Mouse (Mus musculus): ENCODE data around the gene Rpusd2. TPM values are rescaled to one million over a fixed set of nuclear protein-coding genes. Genes with fewer than 3 reads are reported as not detected.
A peak's percentile ranks its signal among the peaks of the same experiment; 100 is the strongest.

Gene Rpusd2
- polyA plus RNA-seq, 1 experiment from 2014 or later, result 6.6 TPM

GRCm38 (mm10) chr2:119024536-119025238 is 9.9 kb upstream of the Rpusd2 start:
- Histone ChIP-seq H3K9ac (ENCODE audit: low read depth, low read length) (no peak overlapping the region), H3K36me3 (ENCODE audit: control insufficient read depth, insufficient read depth, low read length) (0 out of 2 replicates have a peak, but pooled peaks cover 2% of the 10 kb centered on the region), H3K27ac (ENCODE audit: low read depth, low read length) (no peak overlapping the region), H3K4me1 (replicated peaks; ENCODE audit: control insufficient read depth, insufficient read depth, low read length) (no peaks in the 10 kb centered on the region), H3K4me2 (replicated peaks; ENCODE audit: low read depth, low read length) (no peak overlapping the region), H3K27me3 (ENCODE audit: control insufficient read depth, insufficient read depth, low read length) (no peaks in the 10 kb centered on the region), H3K4me3 (ENCODE audit: low read depth, low read length) (no peak overlapping the region), H3K9me3 (ENCODE audit: control insufficient read depth, low read length) (no peaks in the 10 kb centered on the region)
- 74% methylated on average over 9 of the region's 9 CpGs for WGBS
- ATAC-seq (ENCODE audit: low FRiP score) (no peak), DNase-seq (ENCODE audit: low spot score) (no peak)

- Histone ChIP-seq H3K9me3 (ENCODE audit: control insufficient read depth, low read length) (no peaks in the 10 kb centered on the region), H3K4me1 (replicated peaks; ENCODE audit: control insufficient read depth, insufficient read depth, low read length) (no peaks in the 10 kb centered on the region), H3K4me2 (replicated peaks; ENCODE audit: low read depth, low read length) (no peak overlapping the region), H3K4me3 (ENCODE audit: low read depth, low read length) (no peak overlapping the region), H3K27me3 (ENCODE audit: control insufficient read depth, insufficient read depth, low read length) (no peaks in the 10 kb centered on the region), H3K36me3 (ENCODE audit: control insufficient read depth, insufficient read depth, low read length) (0 out of 2 replicates have a peak, but pooled peaks cover 2% of the 10 kb centered on the region), H3K27ac (ENCODE audit: low read depth, low read length) (no peak overlapping the region), H3K9ac (ENCODE audit: low read depth, low read length) (no peak overlapping the region)
- DNase-seq (ENCODE audit: low spot score) (no peak), ATAC-seq (ENCODE audit: low FRiP score) (no peak)
- WGBS, result 73% methylated on average over 4 of the region's 4 CpGs
Measured at GRCm38 (mm10) chr2:119025239-119025616, 9.4 kb upstream of the Rpusd2 start.

- 0 out of 2 replicates have a peak, but pooled peaks cover 2% of the 10 kb centered on the region for H3K36me3 ChIP-seq (ENCODE audit: control insufficient read depth, insufficient read depth, low read length)
- no peak overlapping the region for H3K4me3 ChIP-seq (ENCODE audit: low read depth, low read length)
- no peak overlapping the region for H3K4me2 ChIP-seq (replicated peaks; ENCODE audit: low read depth, low read length)
- ATAC-seq (ENCODE audit: low FRiP score) (no peak), DNase-seq (ENCODE audit: low spot score) (no peak)
- H3K27ac ChIP-seq (ENCODE audit: low read depth, low read length), result no peak overlapping the region
- no peak overlapping the region for H3K9ac ChIP-seq (ENCODE audit: low read depth, low read length)
- no peaks in the 10 kb centered on the region for H3K4me1 ChIP-seq (replicated peaks; ENCODE audit: control insufficient read depth, insufficient read depth, low read length)
- WGBS, result 91% methylated on average over 4 of the region's 4 CpGs
- no peaks in the 10 kb centered on the region for H3K9me3 ChIP-seq (ENCODE audit: control insufficient read depth, low read length)
- no peaks in the 10 kb centered on the region for H3K27me3 ChIP-seq (ENCODE audit: control insufficient read depth, insufficient read depth, low read length)
Measured at GRCm38 (mm10) chr2:119026951-119027350, 7.6 kb upstream of the Rpusd2 start.

DNA sequence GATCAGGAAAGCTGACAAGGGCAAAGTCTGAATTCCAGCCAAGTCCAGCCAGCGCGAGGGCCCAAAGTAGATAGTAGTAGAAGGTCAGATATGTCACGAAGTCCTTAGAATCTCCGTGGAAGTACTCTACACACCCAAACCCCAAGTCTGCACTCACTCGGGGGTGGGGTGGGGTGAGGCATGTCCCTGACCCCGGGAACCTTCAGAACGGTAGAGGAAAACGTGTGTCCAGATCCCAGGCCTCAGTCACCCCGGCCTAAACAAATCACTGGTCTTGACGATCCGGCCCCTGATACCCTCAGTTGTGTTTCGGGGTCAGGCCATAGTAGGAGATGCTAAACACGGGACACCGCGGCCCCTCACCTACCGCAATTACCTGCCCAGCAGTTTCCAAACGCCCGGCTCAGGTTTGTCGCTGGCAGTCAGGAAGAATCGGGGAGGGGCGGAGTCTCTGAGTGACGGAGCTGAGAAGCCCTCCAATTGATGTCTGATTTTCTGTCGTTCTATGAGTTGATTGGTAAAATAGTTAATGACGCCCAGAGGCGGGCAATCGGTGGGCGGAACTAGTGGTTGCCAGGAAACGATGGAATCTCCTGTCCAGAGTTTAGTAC is 5.5 kb upstream of the Rpusd2 start, which contains the start of gene Ccdc32:
Gene Ccdc32 (minus strand): TSS at position 453 of the 611 bp plus-strand sequence.
- no peaks in the 10 kb centered on the region for H3K9me3 ChIP-seq (ENCODE audit: control insufficient read depth, low read length)
- ATAC-seq (ENCODE audit: low FRiP score), result peak; percentile 94
- peak within 1 kb of the TSS; percentile 68 for H3K4me2 ChIP-seq (replicated peaks; ENCODE audit: low read depth, low read length)
- peak within 1 kb of the TSS; percentile 56 for H3K4me3 ChIP-seq (ENCODE audit: low read depth, low read length)
- no peak within 1 kb of the TSS for H3K27ac ChIP-seq (ENCODE audit: low read depth, low read length)
- no peaks in the 10 kb centered on the region for H3K27me3 ChIP-seq (ENCODE audit: control insufficient read depth, insufficient read depth, low read length)
- H3K4me1 ChIP-seq (replicated peaks; ENCODE audit: control insufficient read depth, insufficient read depth, low read length), result no peaks in the 10 kb centered on the region
- H3K36me3 ChIP-seq (ENCODE audit: control insufficient read depth, insufficient read depth, low read length), result no peaks in the 10 kb centered on the region
- peak; percentile 95 for DNase-seq (ENCODE audit: low spot score)
- under 1% methylated on average over 28 of the region's 28 CpGs for WGBS
- H3K9ac ChIP-seq (ENCODE audit: low read depth, low read length), result peak within 1 kb of the TSS; percentile 58

DNA sequence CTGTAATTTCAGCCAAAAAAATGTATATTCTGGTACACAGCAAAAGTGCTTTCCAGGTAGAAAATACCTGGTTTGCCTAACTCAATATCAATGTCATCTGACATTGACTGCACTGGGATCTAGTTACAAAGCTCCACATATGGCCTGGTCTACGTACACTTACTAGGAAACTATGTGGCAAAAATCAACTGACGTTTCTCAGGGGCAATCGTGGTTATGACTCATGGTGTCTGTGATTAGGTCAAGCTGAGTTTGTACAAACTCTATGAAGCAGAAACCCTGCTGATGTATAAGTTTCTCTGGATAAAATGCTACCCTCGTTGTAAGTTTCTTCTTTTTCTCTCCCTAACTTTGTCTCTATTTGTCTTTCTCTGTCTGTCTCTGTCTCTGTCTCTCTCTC is 2.4 kb upstream of the Rpusd2 start:
- H3K9me3 ChIP-seq (ENCODE audit: control insufficient read depth, low read length), result no peaks in the 10 kb centered on the region
- no peak overlapping the region for H3K4me2 ChIP-seq (replicated peaks; ENCODE audit: low read depth, low read length)
- 73% methylated on average over 4 of the region's 4 CpGs for WGBS
- H3K4me1 ChIP-seq (replicated peaks; ENCODE audit: control insufficient read depth, insufficient read depth, low read length), result no peaks in the 10 kb centered on the region
- H3K27ac ChIP-seq (ENCODE audit: low read depth, low read length), result no peak overlapping the region
- H3K4me3 ChIP-seq (ENCODE audit: low read depth, low read length), result no peak overlapping the region
- H3K27me3 ChIP-seq (ENCODE audit: control insufficient read depth, insufficient read depth, low read length), result no peaks in the 10 kb centered on the region
- H3K9ac ChIP-seq (ENCODE audit: low read depth, low read length), result no peak overlapping the region
- ATAC-seq (ENCODE audit: low FRiP score) (no peak), DNase-seq (ENCODE audit: low spot score) (no peak)
- no peaks in the 10 kb centered on the region for H3K36me3 ChIP-seq (ENCODE audit: control insufficient read depth, insufficient read depth, low read length)

- Histone ChIP-seq H3K9me3 (ENCODE audit: control insufficient read depth, low read length) (no peaks in the 10 kb centered on the region), H3K27ac (ENCODE audit: low read depth, low read length) (no peak overlapping the region; the same call in 1 of the 2 replicates), H3K4me2 (replicated peaks; ENCODE audit: low read depth, low read length) (peak overlapping the region; percentile 69), H3K4me1 (replicated peaks; ENCODE audit: control insufficient read depth, insufficient read depth, low read length) (no peaks in the 10 kb centered on the region), H3K27me3 (ENCODE audit: control insufficient read depth, insufficient read depth, low read length) (no peaks in the 10 kb centered on the region), H3K36me3 (ENCODE audit: control insufficient read depth, insufficient read depth, low read length) (peaks cover 2% of the 10 kb centered on the region; the same call in 1 of the 2 replicates), H3K9ac (ENCODE audit: low read depth, low read length) (peak overlapping the region; percentile 94), H3K4me3 (ENCODE audit: low read depth, low read length) (peak overlapping the region; percentile 92)
- no peak for ATAC-seq (ENCODE audit: low FRiP score)
- DNase-seq (ENCODE audit: low spot score), result no peak
- WGBS, result 11% methylated on average over 7 of the region's 7 CpGs
Measured at GRCm38 (mm10) chr2:119035397-119035745, 781 bp downstream of the Rpusd2 start.

GRCm38 (mm10) chr2:119040882-119041281 is 6.3 kb downstream of the Rpusd2 start:
- Histone ChIP-seq H3K4me2 (replicated peaks; ENCODE audit: low read depth, low read length) (no peak overlapping the region), H3K4me3 (ENCODE audit: low read depth, low read length) (no peak overlapping the region), H3K27me3 (ENCODE audit: control insufficient read depth, insufficient read depth, low read length) (no peaks in the 10 kb centered on the region), H3K4me1 (replicated peaks; ENCODE audit: control insufficient read depth, insufficient read depth, low read length) (no peaks in the 10 kb centered on the region), H3K9ac (ENCODE audit: low read depth, low read length) (no peak overlapping the region), H3K27ac (ENCODE audit: low read depth, low read length) (no peak overlapping the region), H3K9me3 (ENCODE audit: control insufficient read depth, low read length) (no peaks in the 10 kb centered on the region), H3K36me3 (ENCODE audit: control insufficient read depth, insufficient read depth, low read length) (peaks cover 2% of the 10 kb centered on the region; the same call in 1 of the 2 replicates)
- peak; percentile 43 for DNase-seq (ENCODE audit: low spot score)
- ATAC-seq (ENCODE audit: low FRiP score), result no peak
- WGBS, result 61% methylated on average over 4 of the region's 4 CpGs

DNA sequence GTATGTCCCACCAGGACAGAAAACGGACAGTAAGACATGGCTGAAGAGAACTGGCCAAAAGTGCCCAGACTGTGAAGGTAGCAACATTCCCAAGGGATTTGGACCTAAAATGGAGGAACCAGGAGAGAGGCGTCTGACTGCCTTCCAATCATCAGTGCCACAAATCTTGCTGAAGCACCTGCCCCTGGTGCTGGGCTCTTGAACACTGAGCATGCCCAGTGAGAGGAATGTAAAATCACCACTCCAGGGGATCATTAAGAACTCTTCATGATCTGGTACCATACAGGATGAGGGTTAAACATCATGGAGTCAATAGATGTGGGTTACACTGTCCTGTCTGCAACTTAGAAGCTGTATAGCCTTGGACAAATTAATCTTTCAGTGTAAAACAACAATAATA is 10.6 kb downstream of the Rpusd2 start:
- Histone ChIP-seq H3K4me1 (replicated peaks; ENCODE audit: control insufficient read depth, insufficient read depth, low read length) (no peaks in the 10 kb centered on the region), H3K27ac (ENCODE audit: low read depth, low read length) (no peak overlapping the region), H3K4me3 (ENCODE audit: low read depth, low read length) (no peak overlapping the region), H3K9ac (ENCODE audit: low read depth, low read length) (no peak overlapping the region), H3K9me3 (ENCODE audit: control insufficient read depth, low read length) (no peaks in the 10 kb centered on the region), H3K4me2 (replicated peaks; ENCODE audit: low read depth, low read length) (no peak overlapping the region), H3K36me3 (ENCODE audit: control insufficient read depth, insufficient read depth, low read length) (no peaks in the 10 kb centered on the region), H3K27me3 (ENCODE audit: control insufficient read depth, insufficient read depth, low read length) (no peaks in the 10 kb centered on the region)
- ATAC-seq (ENCODE audit: low FRiP score) (no peak), DNase-seq (ENCODE audit: low spot score) (no peak)
- WGBS, result 80% methylated on average over 2 of the region's 2 CpGs
